Mouse (Mus musculus): ENCODE measurements around the gene Vti1a. TPM values are rescaled to one million over a fixed set of nuclear protein-coding genes. Genes with fewer than 3 reads are reported as not detected.

The Vti1a gene
- polyA plus RNA-seq, 1 experiment from 2014 or later, result 27.8 TPM

GRCm38 (mm10) chr19:55340521-55340920 is 24.4 kb downstream of the Vti1a start:
- H3K9ac ChIP-seq, result no peak overlapping the region
- no peak overlapping the region for H3K4me2 ChIP-seq
- H3K4me1 ChIP-seq, result no peaks in the 10 kb centered on the region
- WGBS, result 82% methylated on average over 6 of the region's 6 CpGs
- H3K27me3 ChIP-seq, result no peaks in the 10 kb centered on the region
- ATAC-seq (ENCODE audit: borderline replicate concordance, extremely low read depth, low FRiP score, low TSS enrichment), result no peak
- H3K4me3 ChIP-seq, result no peak overlapping the region
- H3K9me3 ChIP-seq, result no peaks in the 10 kb centered on the region
- no peaks in the 10 kb centered on the region for H3K36me3 ChIP-seq
- no peak overlapping the region for H3K27ac ChIP-seq

- Histone ChIP-seq H3K9me3 (no peaks in the 10 kb centered on the region), H3K36me3 (no peaks in the 10 kb centered on the region), H3K4me3 (no peak overlapping the region), H3K9ac (no peak overlapping the region), H3K4me2 (no peak overlapping the region), H3K27me3 (no peaks in the 10 kb centered on the region), H3K27ac (no peak overlapping the region), H3K4me1 (no peaks in the 10 kb centered on the region)
- WGBS, result 66% methylated on average over 3 of the region's 3 CpGs
- ATAC-seq (ENCODE audit: borderline replicate concordance, extremely low read depth, low FRiP score, low TSS enrichment), result no peak
These were observed 25.3 kb downstream of the Vti1a start for GRCm38 (mm10) chr19:55341377-55341776.

GRCm38 (mm10) chr19:55342423-55342822 is 26.3 kb downstream of the Vti1a start:
- Histone ChIP-seq H3K36me3 (no peaks in the 10 kb centered on the region), H3K4me1 (no peaks in the 10 kb centered on the region), H3K4me3 (no peak overlapping the region), H3K9me3 (no peaks in the 10 kb centered on the region), H3K27me3 (no peaks in the 10 kb centered on the region), H3K9ac (no peak overlapping the region), H3K27ac (no peak overlapping the region), H3K4me2 (no peak overlapping the region)
- WGBS, result 81% methylated on average over 7 of the region's 7 CpGs
- no peak for ATAC-seq (ENCODE audit: borderline replicate concordance, extremely low read depth, low FRiP score, low TSS enrichment)

- no peaks in the 10 kb centered on the region for H3K4me1 ChIP-seq
- no peaks in the 10 kb centered on the region for H3K36me3 ChIP-seq
- H3K4me2 ChIP-seq, result no peak overlapping the region
- no peak overlapping the region for H3K27ac ChIP-seq
- no peak for ATAC-seq (ENCODE audit: borderline replicate concordance, extremely low read depth, low FRiP score, low TSS enrichment)
- no peaks in the 10 kb centered on the region for H3K9me3 ChIP-seq
- H3K9ac ChIP-seq, result no peak overlapping the region
- H3K27me3 ChIP-seq, result no peaks in the 10 kb centered on the region
- H3K4me3 ChIP-seq, result no peak overlapping the region
- 78% methylated on average over 9 of the region's 9 CpGs for WGBS
These were observed 27.2 kb downstream of the Vti1a start for GRCm38 (mm10) chr19:55343274-55343673.

GRCm38 (mm10) chr19:55348187-55348586 is 32.1 kb downstream of the Vti1a start:
- no peak overlapping the region for H3K9ac ChIP-seq
- no peak for ATAC-seq (ENCODE audit: borderline replicate concordance, extremely low read depth, low FRiP score, low TSS enrichment)

GRCm38 (mm10) chr19:55350673-55351378 is 34.7 kb downstream of the Vti1a start:
- WGBS, result 23% methylated on average over 9 of the region's 9 CpGs
- Histone ChIP-seq H3K27ac (peak overlapping the region; percentile 34; the same call in 1 of the 2 replicates), H3K9ac (no peak overlapping the region), H3K27me3 (no peaks in the 10 kb centered on the region), H3K4me2 (no peak overlapping the region; the same call in 1 of the 2 replicates), H3K9me3 (no peaks in the 10 kb centered on the region), H3K4me1 (peaks cover 30% of the 10 kb centered on the region), H3K36me3 (no peaks in the 10 kb centered on the region), H3K4me3 (no peak overlapping the region)
- ATAC-seq (ENCODE audit: borderline replicate concordance, extremely low read depth, low FRiP score, low TSS enrichment), result peak; percentile 76

More at GRCm38 (mm10) chr19:55348187-55348586, 32.1 kb downstream of the Vti1a start:
- H3K27ac ChIP-seq, result no peak overlapping the region
- WGBS, result 84% methylated on average over 3 of the region's 3 CpGs
- no peaks in the 10 kb centered on the region for H3K9me3 ChIP-seq
- no peaks in the 10 kb centered on the region for H3K27me3 ChIP-seq
- no peaks in the 10 kb centered on the region for H3K36me3 ChIP-seq
- H3K4me2 ChIP-seq, result no peak overlapping the region
- peaks cover 30% of the 10 kb centered on the region for H3K4me1 ChIP-seq
- no peak overlapping the region for H3K4me3 ChIP-seq

- no peaks in the 10 kb centered on the region for H3K27me3 ChIP-seq
- no peak for ATAC-seq (ENCODE audit: borderline replicate concordance, extremely low read depth, low FRiP score, low TSS enrichment)
- H3K27ac ChIP-seq, result no peak overlapping the region
- H3K9me3 ChIP-seq, result no peaks in the 10 kb centered on the region
- WGBS, result 89% methylated on average over 9 of the region's 9 CpGs
- no peak overlapping the region for H3K9ac ChIP-seq
- no peaks in the 10 kb centered on the region for H3K36me3 ChIP-seq
- no peaks in the 10 kb centered on the region for H3K4me1 ChIP-seq
- H3K4me2 ChIP-seq, result no peak overlapping the region
- no peak overlapping the region for H3K4me3 ChIP-seq
These were observed 46.5 kb downstream of the Vti1a start for GRCm38 (mm10) chr19:55362606-55363005.

GRCm38 (mm10) chr19:55369691-55370090 is 53.6 kb downstream of the Vti1a start:
- Histone ChIP-seq H3K4me2 (no peak overlapping the region), H3K4me3 (no peak overlapping the region), H3K27ac (no peak overlapping the region), H3K36me3 (no peaks in the 10 kb centered on the region), H3K27me3 (no peaks in the 10 kb centered on the region), H3K9ac (no peak overlapping the region), H3K4me1 (peaks cover 10% of the 10 kb centered on the region), H3K9me3 (no peaks in the 10 kb centered on the region)
- no peak for ATAC-seq (ENCODE audit: borderline replicate concordance, extremely low read depth, low FRiP score, low TSS enrichment)
- 40% methylated on average over 3 of the region's 3 CpGs for WGBS

GRCm38 (mm10) chr19:55376331-55376730 is 60.2 kb downstream of the Vti1a start:
- Histone ChIP-seq H3K27ac (no peak overlapping the region), H3K9me3 (no peaks in the 10 kb centered on the region), H3K4me1 (no peaks in the 10 kb centered on the region), H3K4me3 (no peak overlapping the region), H3K36me3 (no peaks in the 10 kb centered on the region), H3K27me3 (no peaks in the 10 kb centered on the region), H3K4me2 (no peak overlapping the region), H3K9ac (no peak overlapping the region)
- no peak for ATAC-seq (ENCODE audit: borderline replicate concordance, extremely low read depth, low FRiP score, low TSS enrichment)
- WGBS, result 83% methylated on average over 6 of the region's 6 CpGs

- Histone ChIP-seq H3K4me3 (no peak overlapping the region), H3K4me2 (no peak overlapping the region), H3K36me3 (no peaks in the 10 kb centered on the region), H3K4me1 (no peaks in the 10 kb centered on the region), H3K27me3 (no peaks in the 10 kb centered on the region), H3K27ac (no peak overlapping the region), H3K9ac (no peak overlapping the region), H3K9me3 (no peaks in the 10 kb centered on the region)
- no peak for ATAC-seq (ENCODE audit: borderline replicate concordance, extremely low read depth, low FRiP score, low TSS enrichment)
- 81% methylated on average over 4 of the region's 4 CpGs for WGBS
These were observed 61.4 kb downstream of the Vti1a start for GRCm38 (mm10) chr19:55377465-55377864.

GRCm38 (mm10) chr19:55378884-55379283 is 62.8 kb downstream of the Vti1a start:
- Histone ChIP-seq H3K27ac (no peak overlapping the region), H3K36me3 (no peaks in the 10 kb centered on the region), H3K4me2 (no peak overlapping the region), H3K4me1 (0 out of 2 replicates have a peak, but pooled peaks cover 2% of the 10 kb centered on the region), H3K27me3 (no peaks in the 10 kb centered on the region), H3K9ac (no peak overlapping the region), H3K9me3 (no peaks in the 10 kb centered on the region), H3K4me3 (no peak overlapping the region)
- ATAC-seq (ENCODE audit: borderline replicate concordance, extremely low read depth, low FRiP score, low TSS enrichment), result no peak
- 59% methylated on average over 2 of the region's 2 CpGs for WGBS

GRCm38 (mm10) chr19:55380764-55381163 is 64.7 kb downstream of the Vti1a start:
- Histone ChIP-seq H3K4me2 (no peak overlapping the region), H3K27me3 (no peaks in the 10 kb centered on the region), H3K9me3 (no peaks in the 10 kb centered on the region), H3K4me3 (no peak overlapping the region), H3K27ac (no peak overlapping the region), H3K9ac (no peak overlapping the region), H3K4me1 (0 out of 2 replicates have a peak, but pooled peaks cover 2% of the 10 kb centered on the region), H3K36me3 (no peaks in the 10 kb centered on the region)
- WGBS, result 47% methylated on average over 12 of the region's 12 CpGs
- ATAC-seq (ENCODE audit: borderline replicate concordance, extremely low read depth, low FRiP score, low TSS enrichment), result no peak
